Mouse (Mus musculus): ENCODE results near the gene Creb3l4.

The Creb3l4 gene

DNA sequence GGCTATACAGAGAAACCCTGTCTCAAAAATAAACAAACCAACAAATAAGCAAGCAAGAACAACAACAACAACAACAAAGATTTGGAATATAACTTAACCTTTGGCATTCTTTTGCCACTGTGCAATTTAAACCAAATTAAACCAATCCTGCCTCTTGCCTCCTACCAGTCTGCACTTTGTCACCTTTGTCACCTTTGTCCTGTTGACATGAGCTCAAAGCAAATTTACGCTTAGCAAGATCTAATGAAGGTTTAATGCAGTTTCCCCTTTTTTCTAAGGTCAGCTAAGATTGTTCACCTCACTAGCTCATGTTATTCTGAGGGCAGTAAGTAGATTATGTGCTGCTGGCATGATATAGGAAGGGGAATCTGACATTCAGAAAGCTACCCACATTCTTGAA lies 45.8 kb downstream of the Creb3l4 start:
- in situ Hi-C loops (cut with MboI; ENCODE audit: low sequenced_read_pairs) = no loop called here

DNA sequence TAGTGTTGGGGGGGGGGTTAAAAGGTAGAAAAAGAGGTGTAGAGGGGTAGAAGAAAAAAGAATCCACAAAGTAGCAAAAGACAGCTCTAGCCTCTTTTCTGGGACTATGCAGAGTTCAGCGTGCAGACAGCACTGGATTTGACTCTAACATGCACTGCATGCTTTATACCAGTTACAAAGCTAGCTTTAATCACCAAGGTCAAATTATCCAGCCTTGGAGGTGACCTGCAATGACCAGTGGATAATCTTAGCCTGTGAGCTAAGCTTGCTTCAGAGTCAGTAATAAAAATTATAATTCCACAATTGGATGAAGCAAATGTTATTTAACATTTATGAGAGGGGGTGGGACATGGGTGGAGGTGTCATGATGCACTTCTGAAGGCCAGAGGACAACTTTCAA lies 47.7 kb downstream of the Creb3l4 start:
- in situ Hi-C loops (cut with MboI; ENCODE audit: low sequenced_read_pairs) = no loop called here

DNA sequence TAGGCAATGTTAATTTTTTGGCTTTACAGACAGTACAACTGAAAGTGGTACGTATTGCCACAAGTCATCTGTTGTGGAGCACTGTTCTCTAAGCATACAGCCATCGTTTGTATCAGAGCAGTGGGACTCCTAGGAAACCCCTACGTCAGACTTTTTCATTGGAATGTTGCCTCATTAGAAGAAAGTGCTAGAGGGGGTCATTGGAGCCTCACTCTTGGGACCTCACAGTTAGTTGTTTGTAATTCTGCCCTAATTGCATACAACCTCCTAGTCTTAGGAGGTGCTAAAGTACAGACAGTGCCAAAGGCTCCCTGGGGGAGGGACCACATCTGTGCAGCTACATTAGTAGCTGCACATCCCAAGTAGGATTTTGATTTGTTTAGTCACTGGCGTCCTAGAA lies 48.6 kb downstream of the Creb3l4 start:
- in situ Hi-C loops (cut with MboI; ENCODE audit: low sequenced_read_pairs) = no loop called here

DNA sequence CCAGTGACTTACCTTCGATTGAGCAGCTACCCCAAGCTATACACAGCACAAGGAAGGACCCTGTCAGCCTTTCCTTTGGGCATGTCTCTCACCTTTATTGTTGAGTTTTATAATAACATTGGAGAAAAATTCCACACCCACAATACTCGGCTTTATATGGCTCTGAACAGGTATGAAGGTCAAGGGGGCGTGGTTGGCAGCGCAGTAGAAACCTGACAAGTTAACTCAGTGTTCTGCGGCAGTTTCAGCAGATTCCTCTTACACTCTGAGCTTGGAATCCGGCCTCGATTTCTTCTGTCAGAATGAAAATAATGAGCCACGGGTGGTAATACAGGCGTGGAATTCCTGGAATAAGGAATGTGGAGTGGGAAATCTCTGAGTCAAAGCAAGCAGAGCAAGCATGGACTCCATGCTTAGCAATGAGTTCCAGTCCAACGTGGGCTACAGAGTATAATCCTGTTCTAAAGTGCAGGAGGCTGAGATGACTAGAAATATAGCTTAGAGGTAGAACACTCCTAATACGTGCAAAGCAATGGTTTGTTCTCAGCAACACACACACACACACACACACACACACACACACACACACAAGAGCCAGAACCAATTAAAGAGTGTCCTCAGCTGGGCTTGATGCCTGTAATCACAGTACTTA lies 52.3 kb downstream of the Creb3l4 start:
- in situ Hi-C loops (cut with MboI; ENCODE audit: low sequenced_read_pairs) = no loop called here

Measured in CH12F3 (cell line).